Mouse (Mus musculus): ENCODE measurements at regions not wholly inside any gene's neighbourhood (a gene's known extent, or its start where the extent isn't known, plus 50 kb on each side); places are given as distances from the start of the nearest gene placed in this dataset.

- H3K9ac ChIP-seq, result no peak overlapping the region
- no peak overlapping the region for H3K27ac ChIP-seq
- H3K9me3 ChIP-seq, result no peaks in the 10 kb centered on the region
- no peaks in the 10 kb centered on the region for H3K36me3 ChIP-seq (replicated peaks)
- H3K4me2 ChIP-seq, result no peak overlapping the region
- H3K4me1 ChIP-seq, result no peaks in the 10 kb centered on the region
- H3K4me3 ChIP-seq (replicated peaks), result no peak overlapping the region
- no peak for ATAC-seq (ENCODE audit: low FRiP score)
- 77% methylated on average over 5 of the region's 5 CpGs for WGBS
- no peaks in the 10 kb centered on the region for H3K27me3 ChIP-seq
These were observed 431.6 kb downstream of the 9330182O14Rik start for GRCm38 (mm10) chr15:40565716-40566115.

GRCm38 (mm10) chr15:40566481-40566880 lies 432.3 kb downstream of the 9330182O14Rik start:
- no peaks in the 10 kb centered on the region for H3K27me3 ChIP-seq
- no peak overlapping the region for H3K9ac ChIP-seq
- WGBS, result 23% methylated on average over 4 of the region's 4 CpGs
- no peaks in the 10 kb centered on the region for H3K9me3 ChIP-seq
- no peaks in the 10 kb centered on the region for H3K4me1 ChIP-seq
- no peak overlapping the region for H3K4me3 ChIP-seq (replicated peaks)
- H3K36me3 ChIP-seq (replicated peaks), result no peaks in the 10 kb centered on the region
- no peak overlapping the region for H3K27ac ChIP-seq
- no peak for ATAC-seq (ENCODE audit: low FRiP score)
- H3K4me2 ChIP-seq, result no peak overlapping the region

GRCm38 (mm10) chr15:40568701-40569100 lies 434.5 kb downstream of the 9330182O14Rik start:
- Histone ChIP-seq H3K36me3 (replicated peaks) (no peaks in the 10 kb centered on the region), H3K27ac (no peak overlapping the region), H3K9me3 (no peaks in the 10 kb centered on the region), H3K4me2 (no peak overlapping the region), H3K27me3 (no peaks in the 10 kb centered on the region), H3K4me1 (no peaks in the 10 kb centered on the region), H3K4me3 (replicated peaks) (no peak overlapping the region), H3K9ac (no peak overlapping the region)
- 77% methylated on average over 1 of the region's 1 CpGs for WGBS
- no peak for ATAC-seq (ENCODE audit: low FRiP score)
